14 mouse cellular contexts compared by ENCODE assay signal in the genomic region with DNA sequence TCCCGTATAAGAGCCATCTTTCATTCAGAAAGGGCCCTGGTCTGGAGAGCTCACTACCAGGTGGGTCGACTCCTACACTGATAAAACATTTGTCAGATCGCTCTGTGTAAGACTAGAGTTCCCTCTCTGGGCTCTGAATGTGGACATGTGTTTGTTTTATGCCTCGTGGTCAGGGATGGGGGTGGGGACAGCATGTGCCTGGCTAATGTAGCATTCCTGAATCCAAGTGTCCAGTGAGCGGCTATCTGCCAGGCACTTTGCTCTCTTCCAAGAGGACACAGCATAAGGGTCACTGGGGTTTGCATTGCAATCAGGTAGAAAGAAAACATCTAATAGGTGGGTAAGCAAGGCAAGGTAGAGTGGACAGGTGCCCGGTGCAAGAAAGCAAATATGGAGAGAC.
DNase-seq lines count a peak whose midpoint lies in the region.
"Had no signal": no experiment of that assay in that cellular context is flagged by ENCODE, and none has a peak within 500 bp of the region (broad histone marks: within the 10 kb centered on the region; RNA-seq: fewer than 3 reads in every experiment).

No protein-coding gene starts in this region.

- DNase-seq in heart, postnatal 4 days, result peak; percentile 23
- no peak for DNase-seq in heart, adult 9 months (ENCODE audit: low spot score in 2 of 2)
- peak; percentile 13 for DNase-seq in kidney, postnatal 10 days
- no peak for DNase-seq in kidney, postnatal 25 days
- DNase-seq in lung, postnatal 36 days, result peak; percentile 28
- DNase-seq in lung, postnatal 4 days, result no peak
- DNase-seq: adrenal gland, adult 2 months; cerebellum, adult 11 months; cerebellum, postnatal 36 days; heart, postnatal 14 days; left cerebral cortex, postnatal 4 days; liver, embryonic 13.5 days; retina, postnatal 1 day; thymus, postnatal 25 days had no signal

Comparison
In these comparisons a context has a peak if more than half of its experiments do, and no peak if none do; other contexts are left out.
1. DNase-seq: peak in heart, postnatal 4 days (single experiment), kidney, postnatal 10 days (single experiment) and lung, postnatal 36 days (single experiment); none in heart, adult 9 months (0 of 2), kidney, postnatal 25 days (0 of 2) and lung, postnatal 4 days (0 of 2).